Mouse (Mus musculus): ENCODE data around the gene Rom1. TPM values are rescaled to one million over a fixed set of nuclear protein-coding genes. Genes with fewer than 3 reads are reported as not detected.
"Not testable (repeated sequence)": the region's sequence is repeated elsewhere in the genome, so short reads cannot be mapped to it uniquely, and the experiment has no call there.

Rom1 gene
- polyA plus RNA-seq, 2 experiments from 2014 or later: 7.7 to 11.6 TPM

GRCm38 (mm10) chr19:8896231-8896630, 32.9 kb downstream of the Rom1 start:
- not testable (repeated sequence) for ATAC-seq

- no peak for ATAC-seq
These were observed 33.7 kb downstream of the Rom1 start for GRCm38 (mm10) chr19:8895397-8895960.

GRCm38 (mm10) chr19:8892829-8893766, 36.1 kb downstream of the Rom1 start, which contains the start of gene Ints5:
Gene Ints5 (plus strand): TSS chr19:8893005.
- peak; percentile 15 for ATAC-seq

- ATAC-seq: peak; percentile 87
These were observed 40.4 kb downstream of the Rom1 start, which contains the start of the genes 1810009A15Rik and Gm49416 for GRCm38 (mm10) chr19:8888511-8889385. Gene 1810009A15Rik (plus strand): TSS chr19:8888853. Gene Gm49416 (plus strand): TSS chr19:8888926.

- ATAC-seq: no peak
These were observed 41.3 kb downstream of the Rom1 start for GRCm38 (mm10) chr19:8887585-8888463.

- ATAC-seq: no peak
These were observed 42.1 kb downstream of the Rom1 start for GRCm38 (mm10) chr19:8886916-8887584.

GRCm38 (mm10) chr19:8883616-8884015, 45.5 kb downstream of the Rom1 start, which contains the start of the genes Lbhd1 and Gm49403:
Gene Lbhd1 (plus strand): TSS chr19:8883732.
Gene Gm49403 (plus strand): TSS chr19:8883930.
- no peak for ATAC-seq

- peak; percentile 36 for ATAC-seq
These were observed 48.1 kb downstream of the Rom1 start for GRCm38 (mm10) chr19:8881034-8881392.

- ATAC-seq: peak; percentile 95
These were observed 48.7 kb downstream of the Rom1 start, which contains the start of gene Uqcc3 for GRCm38 (mm10) chr19:8880311-8881033. Gene Uqcc3 (minus strand): TSS chr19:8880923.

Other genes starting within 250 kb of the Rom1 start
- 10 to 100 TPM; 60.3 to 69.3 TPM for gene Slc3a2, start 206.0 kb downstream of the Rom1 start, polyA plus RNA-seq (2017; shearing (Covaris generic))
- gene Wdr74, start 193.5 kb downstream of the Rom1 start, polyA plus RNA-seq (2017; shearing (Covaris generic)): 10 to 100 TPM; 43.3 to 70.5 TPM
- not detected for gene 1700092M07Rik, start 188.6 kb downstream of the Rom1 start, polyA plus RNA-seq (2017; shearing (Covaris generic))
- gene Stx5a, start 187.9 kb downstream of the Rom1 start, polyA plus RNA-seq (2017; shearing (Covaris generic)): 100 to 1,000 TPM; 109 to 113 TPM
- 100 to 1,000 TPM; 126 to 163 TPM for gene Nxf1, start 172.3 kb downstream of the Rom1 start, polyA plus RNA-seq (2017; shearing (Covaris generic))
- 100 to 1,000 TPM; 115 to 137 TPM for gene Tmem223, start 158.4 kb downstream of the Rom1 start, polyA plus RNA-seq (2017; shearing (Covaris generic))
- gene Tmem179b, start 154.9 kb downstream of the Rom1 start, polyA plus RNA-seq (2017; shearing (Covaris generic)): 100 to 1,000 TPM in 1 of 2 experiments, 10 to 100 TPM in 1; 98.5 to 110 TPM
- gene Taf6l, start 142.9 kb downstream of the Rom1 start, polyA plus RNA-seq (2017; shearing (Covaris generic)): 1 to 10 TPM; 3.5 to 6.9 TPM
- gene Polr2g, start 130.8 kb downstream of the Rom1 start, polyA plus RNA-seq (2017; shearing (Covaris generic)): 100 to 1,000 TPM; 171 to 186 TPM
- 1 to 10 TPM; 2.1 TPM for gene Zbtb3, start 126.8 kb downstream of the Rom1 start, polyA plus RNA-seq (2017; shearing (Covaris generic))
- gene Ttc9c, start 110.0 kb downstream of the Rom1 start, polyA plus RNA-seq (2017; shearing (Covaris generic)): 10 to 100 TPM; 39.9 to 43.8 TPM
- 1 to 10 TPM; 6.0 to 6.1 TPM for gene Hnrnpul2, start 109.3 kb downstream of the Rom1 start, polyA plus RNA-seq (2017; shearing (Covaris generic))
- not detected for gene AC129217.1, start 99.6 kb downstream of the Rom1 start, polyA plus RNA-seq (2017; shearing (Covaris generic))
- gene Bscl2, start 91.9 kb downstream of the Rom1 start, polyA plus RNA-seq (2017; shearing (Covaris generic)): 100 to 1,000 TPM in 1 of 2 experiments, 10 to 100 TPM in 1; 93.4 to 102 TPM
- 1 to 10 TPM in 1 of 2 experiments, under 1 TPM in 1; 0.42 to 1.2 TPM for gene Gng3, start 90.2 kb downstream of the Rom1 start, polyA plus RNA-seq (2017; shearing (Covaris generic))
- not detected for gene Lrrn4cl, start 78.6 kb downstream of the Rom1 start, polyA plus RNA-seq (2017; shearing (Covaris generic))
- gene Ubxn1, start 57.9 kb downstream of the Rom1 start, polyA plus RNA-seq (2017; shearing (Covaris generic)): 10 to 100 TPM; 62.6 to 75.9 TPM
- gene Uqcc3, start 48.4 kb downstream of the Rom1 start, polyA plus RNA-seq (2017; shearing (Covaris generic)): 10 to 100 TPM; 85.8 to 90.4 TPM
- 10 to 100 TPM; 63.2 to 70.9 TPM for gene Lbhd1, start 45.6 kb downstream of the Rom1 start, polyA plus RNA-seq (2017; shearing (Covaris generic))
- gene Gm49403, start 45.4 kb downstream of the Rom1 start, polyA plus RNA-seq (2017; shearing (Covaris generic)): not detected
- gene 1810009A15Rik, start 40.5 kb downstream of the Rom1 start, polyA plus RNA-seq (2017; shearing (Covaris generic)): 100 to 1,000 TPM; 112 to 130 TPM
- 1 to 10 TPM in 1 of 2 experiments, not detected in 1; 1.5 TPM for gene Gm49416, start 40.4 kb downstream of the Rom1 start, polyA plus RNA-seq (2017; shearing (Covaris generic))
- gene Ints5, start 36.4 kb downstream of the Rom1 start, polyA plus RNA-seq (2017; shearing (Covaris generic)): 10 to 100 TPM in 1 of 2 experiments, 1 to 10 TPM in 1; 8.9 to 12.2 TPM
- gene Ganab, start 31.3 kb downstream of the Rom1 start, polyA plus RNA-seq (2017; shearing (Covaris generic)): 10 to 100 TPM; 40.0 to 57.3 TPM
- gene B3gat3, start 9.0 kb downstream of the Rom1 start, polyA plus RNA-seq (2017; shearing (Covaris generic)): 10 to 100 TPM; 16.3 to 18.6 TPM
- 10 to 100 TPM; 20.4 to 25.1 TPM for gene Eml3, start 196 bp upstream of the Rom1 start, polyA plus RNA-seq (2017; shearing (Covaris generic))
- 100 to 1,000 TPM in 1 of 2 experiments, 10 to 100 TPM in 1; 58.5 to 101 TPM for gene Mta2, start 12.5 kb upstream of the Rom1 start, polyA plus RNA-seq (2017; shearing (Covaris generic))
- gene Tut1, start 24.5 kb upstream of the Rom1 start, polyA plus RNA-seq (2017; shearing (Covaris generic)): 10 to 100 TPM; 21.3 to 25.1 TPM
- gene Eef1g, start 37.7 kb upstream of the Rom1 start, polyA plus RNA-seq (2017; shearing (Covaris generic)): 100 to 1,000 TPM; 589 to 842 TPM
- 10 to 100 TPM; 47.2 to 60.1 TPM for gene Ahnak, start 59.9 kb upstream of the Rom1 start, polyA plus RNA-seq (2017; shearing (Covaris generic))
- gene Scgb1a1, start 158.6 kb upstream of the Rom1 start, polyA plus RNA-seq (2017; shearing (Covaris generic)): not detected
- 10 to 100 TPM; 23.1 to 40.1 TPM for gene Asrgl1, start 206.3 kb upstream of the Rom1 start, polyA plus RNA-seq (2017; shearing (Covaris generic))

All from activated CD4-positive, CD25-positive, alpha-beta regulatory T cell, adult 4 months (primary cell).